Mouse (Mus musculus) lung, embryonic 14.5 days (tissue): Measurements from ENCODE around the gene Frs3. TPM values are rescaled to one million over a fixed set of nuclear protein-coding genes. Genes with fewer than 3 reads are reported as not detected.

Experiments used
- ATAC-seq: fragments of 200-750 bp; cut with Nextera tagmentation; 2 replicates; pipeline ENCODE4 v1.8.0; 2017; ENCODE audit warnings: mild to moderate bottlenecking, moderate TSS enrichment, moderate library complexity; ENCODE audit not compliant: insufficient read depth
- DNase-seq: peaks from one replicate; pipeline ENCODE4 v3.0.0-alpha.2; 2015
- H3K27ac ChIP-seq: fragments of 300-500 bp; sonication (generic); 2 replicates; pipeline ENCODE4 v1.5.1; 2014; ENCODE audit warnings: low read depth, mild to moderate bottlenecking, moderate library complexity
- H3K27me3 ChIP-seq: fragments of 300-500 bp; sonication (generic); 2 replicates; pipeline ENCODE4 v1.6.1; 2014; ENCODE audit warnings: low read length, control low read depth; ENCODE audit not compliant: insufficient read depth
- H3K36me3 ChIP-seq: fragments of 300-500 bp; sonication (generic); 2 replicates; pipeline ENCODE4 v1.6.1; 2014; ENCODE audit warnings: control low read depth; ENCODE audit not compliant: insufficient read depth
- H3K4me1 ChIP-seq: fragments of 300-500 bp; sonication (generic); 2 replicates; pipeline ENCODE4 v1.6.1; 2014; ENCODE audit warnings: antibody characterized with exemption, control low read depth; ENCODE audit not compliant: insufficient read depth
- H3K4me2 ChIP-seq: fragments of 300-500 bp; sonication (generic); 2 replicates; pipeline ENCODE4 v1.6.1; 2014; ENCODE audit warnings: mild to moderate bottlenecking
- H3K4me3 ChIP-seq: fragments of 300-500 bp; sonication (generic); 2 replicates; pipeline ENCODE4 v1.5.1; 2014; ENCODE audit warnings: low read depth, low read length
- H3K9ac ChIP-seq: fragments of 300-500 bp; sonication (generic); 2 replicates; pipeline ENCODE4 v1.6.1; 2014
- H3K9me3 ChIP-seq: fragments of 300-500 bp; sonication (generic); 2 replicates; pipeline ENCODE4 v1.6.1; 2016; ENCODE audit warnings: low read depth, low read length, control low read depth
- CTCF ChIP-seq: IDR thresholded peaks from 2 replicates; pipeline ENCODE4 v1.5.1; 2016; ENCODE audit warnings: antibody characterized with exemption, low read depth
- WGBS: fragments of 180-500 bp; shearing (Covaris S2); extraction: QIAGEN DNeasy Blood & Tissue Kit; methylation state at CpG from one replicate; pipeline ENCODE4 v1.1.7; 2014; 5-methylcytosine and 5-hydroxymethylcytosine counted together
- polyA plus RNA-seq: library from polyadenylated mRNA; unstranded; fragments of >200 nt; fragmentation: Nextera tagmentation; extraction: Ambion mirVana; gene quantifications from 2 replicates; pipeline ENCODE4 v1.2.1, GENCODE M21; 2014

Frs3 gene
- polyA plus RNA-seq, 1 experiment from 2014 or later, result 5.1 TPM

DNA sequence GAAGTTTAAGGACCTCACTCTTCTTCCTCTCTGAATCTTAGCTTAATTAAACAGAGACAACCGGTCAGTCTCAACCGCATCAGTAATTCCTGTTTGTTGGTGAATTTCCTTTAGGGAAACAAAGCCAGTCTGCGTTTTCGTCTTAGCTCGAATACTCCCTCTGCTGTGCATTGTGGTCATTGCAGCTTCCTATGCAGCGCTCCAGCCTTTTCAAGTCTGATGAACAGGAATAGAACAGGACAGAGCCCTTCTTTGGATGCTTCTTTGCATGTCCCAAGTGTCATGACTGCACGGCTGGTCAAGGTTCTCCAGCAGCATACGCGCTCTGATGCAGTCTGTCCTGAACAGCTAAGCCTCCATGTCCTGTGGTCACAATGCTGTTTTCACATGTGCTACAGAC, 12.2 kb upstream of the Frs3 start:
- Histone ChIP-seq H3K9me3 (no peaks in the 10 kb centered on the region), H3K36me3 (peaks cover 37% of the 10 kb centered on the region; the same call in 1 of the 2 replicates), H3K4me1 (peaks cover 3% of the 10 kb centered on the region; the same call in 1 of the 2 replicates), H3K4me3 (no peak overlapping the region), H3K4me2 (no peak overlapping the region), H3K27ac (no peak overlapping the region), H3K27me3 (no peaks in the 10 kb centered on the region), H3K9ac (no peak overlapping the region)
- peak; percentile 91 for TF ChIP-seq CTCF
- 18% methylated on average over 9 of the region's 9 CpGs for WGBS
- ATAC-seq (no peak), DNase-seq (peak; percentile 90)

DNA sequence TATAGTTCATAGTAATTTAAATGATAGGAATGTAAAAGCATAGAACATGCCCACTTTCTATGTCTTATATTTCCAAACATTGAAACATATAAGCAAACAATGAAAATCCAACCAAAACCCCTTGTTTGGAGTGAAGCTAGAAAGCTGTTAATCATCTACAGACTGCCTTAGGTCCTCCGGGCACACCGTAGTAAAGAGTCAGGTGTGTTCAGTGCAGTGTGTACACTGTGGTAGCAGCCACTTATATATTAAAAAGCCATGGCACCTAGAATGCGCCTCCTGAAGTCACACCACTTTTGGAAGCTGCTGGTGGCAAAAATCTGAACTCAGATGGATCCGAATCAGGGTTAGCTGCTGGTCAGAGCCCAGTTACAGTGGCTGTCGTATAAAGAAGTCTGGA, 10.6 kb upstream of the Frs3 start:
- Histone ChIP-seq H3K4me2 (no peak overlapping the region), H3K27ac (no peak overlapping the region), H3K4me3 (no peak overlapping the region), H3K36me3 (peaks cover 44% of the 10 kb centered on the region; the same call in 1 of the 2 replicates), H3K9me3 (no peaks in the 10 kb centered on the region), H3K27me3 (no peaks in the 10 kb centered on the region), H3K4me1 (no peaks in the 10 kb centered on the region), H3K9ac (no peak overlapping the region)
- no peak for TF ChIP-seq CTCF
- ATAC-seq (no peak), DNase-seq (no peak)
- WGBS, result 72% methylated on average over 5 of the region's 5 CpGs

DNA sequence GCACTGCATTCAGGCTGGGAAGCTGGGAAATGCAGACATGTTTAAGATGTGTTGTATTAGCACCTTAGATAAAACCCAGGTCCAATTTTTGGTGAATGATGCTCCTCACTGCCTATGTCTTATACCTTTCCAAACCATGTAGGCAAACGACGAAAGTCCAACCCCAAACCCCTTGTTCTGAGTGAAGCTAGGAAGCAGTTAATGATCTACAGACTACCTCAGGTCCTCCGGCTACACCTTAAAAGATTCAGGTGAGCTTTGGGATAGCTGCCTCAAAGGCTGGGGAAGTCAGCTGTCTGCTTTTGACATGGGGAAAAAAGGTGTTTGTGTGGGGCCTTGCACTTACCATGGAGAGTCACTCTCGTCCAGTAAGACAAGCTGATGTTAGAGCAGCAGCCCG, 10.1 kb upstream of the Frs3 start:
- Histone ChIP-seq H3K9ac (no peak overlapping the region), H3K4me2 (no peak overlapping the region), H3K4me1 (no peaks in the 10 kb centered on the region), H3K36me3 (peaks cover 49% of the 10 kb centered on the region; the same call in 1 of the 2 replicates), H3K27ac (no peak overlapping the region), H3K4me3 (no peak overlapping the region), H3K9me3 (no peaks in the 10 kb centered on the region), H3K27me3 (no peaks in the 10 kb centered on the region)
- ATAC-seq, result no peak
- WGBS, result 71% methylated on average over 5 of the region's 5 CpGs
- no peak for TF ChIP-seq CTCF
- no peak for DNase-seq

GRCm38 (mm10) chr17:47682836-47683235, 6.0 kb upstream of the Frs3 start:
- Histone ChIP-seq H3K9ac (no peak overlapping the region), H3K4me3 (no peak overlapping the region), H3K36me3 (peaks cover 72% of the 10 kb centered on the region), H3K27ac (no peak overlapping the region), H3K27me3 (no peaks in the 10 kb centered on the region), H3K9me3 (no peaks in the 10 kb centered on the region), H3K4me2 (no peak overlapping the region), H3K4me1 (peaks cover 7% of the 10 kb centered on the region; the same call in 1 of the 2 replicates)
- no peak for DNase-seq
- no peak for TF ChIP-seq CTCF
- no peak for ATAC-seq
- 76% methylated on average over 4 of the region's 4 CpGs for WGBS

DNA sequence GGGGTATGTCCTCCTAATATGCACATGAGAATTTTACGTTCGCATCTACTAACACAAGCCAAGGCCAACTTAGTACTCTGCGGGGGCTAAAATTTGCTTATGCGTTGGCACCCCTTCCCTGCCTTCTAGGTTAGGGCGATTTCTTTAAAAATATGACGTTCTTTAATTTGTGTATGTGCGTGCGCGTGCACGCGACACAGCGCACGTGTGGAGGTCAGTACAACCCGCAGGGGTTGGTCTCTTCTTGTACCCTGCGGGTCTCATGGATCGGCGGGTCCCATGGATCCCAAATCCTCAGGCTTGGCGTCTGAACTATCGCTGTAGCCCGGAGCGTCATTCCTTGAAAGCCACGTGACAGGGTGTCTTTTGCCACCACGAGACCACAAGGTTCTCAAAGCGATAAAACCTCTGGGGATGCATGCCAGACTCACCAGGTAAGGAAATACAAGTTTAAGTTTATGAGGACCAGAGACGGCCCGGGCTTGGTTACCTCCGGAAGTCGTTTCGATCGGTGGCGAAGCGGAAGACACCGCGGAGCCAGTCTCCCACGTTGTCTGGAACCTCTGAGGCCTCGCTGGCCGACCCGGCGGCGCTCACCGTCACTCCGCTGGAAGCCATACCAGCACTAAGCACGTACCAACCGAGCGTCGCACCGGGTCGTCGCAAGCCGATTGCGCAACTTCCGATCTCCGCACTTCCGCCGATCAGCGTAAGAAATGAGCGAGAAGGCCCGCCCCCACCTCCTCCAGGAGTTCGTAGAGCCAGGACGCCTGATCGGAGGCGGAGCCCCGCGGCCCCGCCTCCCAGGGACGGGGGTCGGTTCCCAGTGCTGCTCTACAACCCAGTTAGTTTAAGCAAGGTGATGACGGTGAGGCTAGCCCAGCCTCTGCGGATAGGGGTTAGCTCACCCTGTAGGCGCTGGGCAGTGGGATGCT, 1.2 kb upstream of the Frs3 start:
- DNase-seq, result peak; percentile 100
- no peaks in the 10 kb centered on the region for H3K9me3 ChIP-seq
- TF ChIP-seq CTCF, result no peak
- peak; percentile 87 for ATAC-seq
- peaks cover 7% of the 10 kb centered on the region; the same call in 1 of the 2 replicates for H3K4me1 ChIP-seq
- peak overlapping the region; percentile 81 for H3K4me3 ChIP-seq
- H3K36me3 ChIP-seq, result peaks cover 41% of the 10 kb centered on the region
- no peaks in the 10 kb centered on the region for H3K27me3 ChIP-seq
- H3K4me2 ChIP-seq, result peak overlapping the region; percentile 99
- peak overlapping the region; percentile 86 for H3K27ac ChIP-seq
- WGBS, result under 1% methylated on average over 70 of the region's 70 CpGs
- H3K9ac ChIP-seq, result peak overlapping the region; percentile 82

GRCm38 (mm10) chr17:47688344-47688607, 554 bp upstream of the Frs3 start, which contains the start of gene Tomm6:
TSS of gene Tomm6 (minus strand) at chr17:47688386.
- Histone ChIP-seq H3K9ac (peak within 1 kb of the TSS; percentile 82), H3K36me3 (peaks cover 35% of the 10 kb centered on the region), H3K4me2 (peak within 1 kb of the TSS; percentile 99), H3K4me1 (peaks cover 7% of the 10 kb centered on the region; the same call in 1 of the 2 replicates), H3K27ac (peak within 1 kb of the TSS; percentile 86), H3K27me3 (no peaks in the 10 kb centered on the region), H3K4me3 (peak within 1 kb of the TSS; percentile 81), H3K9me3 (no peaks in the 10 kb centered on the region)
- no peak for DNase-seq
- TF ChIP-seq CTCF, result no peak
- no peak for ATAC-seq
- 0% methylated on average over 9 of the region's 9 CpGs for WGBS

DNA sequence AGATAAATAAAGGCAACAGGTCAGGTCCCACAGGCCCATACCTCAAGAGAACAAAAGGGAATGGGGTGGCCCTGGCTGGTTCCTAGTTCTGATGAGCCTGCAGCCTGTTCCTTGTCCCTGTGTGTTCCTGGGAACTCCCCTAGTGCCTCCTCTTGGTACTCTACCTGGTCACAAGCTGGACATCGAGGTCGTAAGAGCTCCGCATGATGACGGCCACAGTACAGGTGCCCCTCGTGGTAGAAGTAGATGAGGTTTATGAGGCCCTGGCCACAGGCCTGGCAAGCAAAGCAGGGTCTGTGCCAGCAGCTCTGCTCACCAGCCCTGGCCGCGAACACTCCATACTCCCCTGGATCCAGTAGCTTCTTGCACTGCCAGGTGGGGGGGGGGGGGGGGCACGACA, 1.1 kb downstream of the Frs3 start:
- no peak for DNase-seq
- Histone ChIP-seq H3K27me3 (no peaks in the 10 kb centered on the region), H3K27ac (no peak overlapping the region), H3K4me2 (peak overlapping the region; percentile 99; the same call in 1 of the 2 replicates), H3K9me3 (no peaks in the 10 kb centered on the region), H3K4me3 (no peak overlapping the region), H3K36me3 (peaks cover 19% of the 10 kb centered on the region), H3K4me1 (peaks cover 10% of the 10 kb centered on the region; the same call in 1 of the 2 replicates), H3K9ac (no peak overlapping the region)
- TF ChIP-seq CTCF, result no peak
- no peak for ATAC-seq
- WGBS, result 86% methylated on average over 8 of the region's 8 CpGs
